Mouse (Mus musculus): Measurements from ENCODE around the gene Olfr512. TPM values are rescaled to one million over a fixed set of nuclear protein-coding genes. Genes with fewer than 3 reads are reported as not detected.

Olfr512 gene
- total RNA-seq (2022): not detected

DNA sequence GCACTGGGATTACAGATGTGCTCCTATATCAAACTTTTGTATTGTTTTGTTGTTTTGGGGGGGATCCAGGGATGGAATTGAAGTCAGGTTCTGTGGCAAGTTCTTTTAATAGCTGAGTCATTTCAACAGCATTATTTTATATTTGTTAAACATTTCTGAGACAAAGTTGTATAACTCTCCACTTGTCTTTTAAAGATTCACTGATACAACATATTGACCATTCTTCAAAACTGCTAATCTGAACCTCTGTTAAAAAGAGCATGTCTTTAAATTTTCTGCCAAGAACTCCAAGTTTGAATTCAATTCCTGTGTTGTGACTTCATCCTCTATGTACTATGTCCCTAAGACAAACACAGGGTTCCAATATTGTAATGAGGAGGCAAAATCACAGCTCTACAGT, at the start of gene Olfr512:
Gene Olfr512 (plus strand): TSS at position 301 of the 400 bp plus-strand sequence.
- DNase-seq: no peak

DNA sequence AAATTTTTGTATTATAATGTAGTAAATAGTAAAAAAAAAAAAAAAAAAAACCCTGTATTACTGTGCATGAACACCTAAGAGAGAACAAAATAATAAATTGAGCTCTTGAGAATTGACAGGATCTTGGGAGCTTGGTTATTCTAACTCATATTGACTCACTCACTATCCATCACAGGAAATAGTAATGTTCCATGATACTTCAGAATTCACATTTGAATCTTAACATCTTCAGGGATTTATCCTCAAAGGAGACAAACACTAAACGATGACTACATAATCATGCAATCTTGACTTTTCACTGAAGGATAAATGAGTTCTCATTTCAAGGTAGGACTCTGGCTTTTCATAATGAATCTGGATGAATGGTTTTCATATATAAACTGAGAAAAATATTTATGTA, 47.0 kb upstream of the Olfr512 start, which contains the start of gene Olfr510:
Gene Olfr510 (plus strand): TSS at position 301 of the 400 bp plus-strand sequence.
- DNase-seq: no peak

DNA sequence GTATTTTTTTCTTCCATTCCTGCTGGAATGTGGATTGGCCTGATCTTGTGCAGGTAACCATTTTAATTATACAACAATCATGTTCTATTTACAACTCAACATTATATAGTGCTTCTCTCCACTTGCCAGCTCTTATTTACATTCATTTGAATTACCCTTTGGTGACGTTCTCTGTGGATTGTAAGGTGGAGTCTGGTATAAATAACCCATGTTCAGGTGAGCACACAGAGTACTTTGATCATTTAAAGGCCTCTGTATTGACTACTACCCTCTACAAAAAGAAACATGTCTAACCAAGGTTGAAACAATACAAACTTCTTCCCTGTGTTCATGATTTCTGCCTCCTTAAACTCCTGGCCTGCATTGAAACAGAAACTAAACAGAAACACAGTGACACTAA, 42.1 kb upstream of the Olfr512 start:
- DNase-seq: no peak

DNA sequence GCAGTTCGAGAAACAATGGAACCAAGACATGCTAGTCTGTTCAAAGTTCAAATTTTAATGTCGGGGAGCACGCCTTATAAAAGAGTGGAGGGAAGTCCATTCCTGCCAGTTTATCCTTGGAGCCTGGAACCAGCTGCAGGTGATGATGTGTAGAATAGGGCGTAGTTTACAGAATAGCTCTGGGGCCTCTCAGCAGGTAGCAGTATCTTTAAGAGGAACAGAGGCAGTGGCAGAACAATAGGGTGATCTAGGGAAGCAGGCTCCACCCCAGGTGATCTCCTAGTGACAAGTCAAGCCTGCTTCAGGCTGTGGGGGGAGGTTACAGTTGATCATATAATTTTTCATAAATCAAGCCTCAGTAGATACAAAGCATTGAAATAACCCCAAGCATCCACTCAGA, 34.2 kb upstream of the Olfr512 start:
- DNase-seq: no peak

DNA sequence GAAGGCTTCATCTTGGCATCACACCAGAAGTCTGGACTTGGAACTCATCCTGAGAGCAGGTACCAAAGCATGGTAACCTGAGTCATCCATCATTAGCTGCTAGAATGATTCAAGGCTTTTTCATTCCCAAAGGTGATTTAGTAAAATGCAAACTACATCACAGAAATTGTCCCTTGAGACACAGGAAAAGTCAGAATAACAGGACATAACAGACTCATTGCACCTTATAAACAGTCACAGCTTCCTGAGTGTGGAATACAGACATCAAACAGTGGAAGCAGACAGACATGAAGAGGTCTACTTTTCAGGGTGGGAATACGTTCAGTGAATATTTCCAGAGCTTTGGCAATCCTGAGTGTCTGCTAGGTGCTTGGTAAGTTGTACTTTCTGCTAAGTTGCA, 37.6 kb downstream of the Olfr512 start, which contains the start of gene Olfr513:
Gene Olfr513 (plus strand): TSS at position 301 of the 400 bp plus-strand sequence.
- no peak for DNase-seq

DNA sequence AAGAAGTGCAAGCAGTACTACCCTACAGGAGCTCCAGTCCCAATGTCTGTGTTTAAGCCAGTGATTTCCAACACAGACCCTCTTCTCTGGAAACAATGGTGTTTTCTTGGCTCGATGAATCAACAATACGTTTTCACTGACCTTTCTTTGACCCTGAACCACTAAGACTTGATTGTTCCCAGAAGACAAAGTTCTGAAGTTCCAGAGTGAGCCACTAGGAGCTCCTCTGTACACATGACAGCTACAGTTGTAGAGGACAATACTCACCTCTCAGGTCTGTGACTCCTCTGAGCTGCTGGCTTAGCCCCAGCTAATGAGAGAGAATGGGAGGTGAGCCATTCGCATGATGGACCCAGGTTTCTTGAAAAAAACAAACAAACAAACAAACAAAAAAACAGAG, 47.3 kb downstream of the Olfr512 start:
- DNase-seq: no peak

Other genes starting within 250 kb of the Olfr512 start
- gene Olfr498, start 248.0 kb upstream of the Olfr512 start, total RNA-seq (2022): not detected
- not detected for gene Olfr502, start 188.3 kb upstream of the Olfr512 start, total RNA-seq (2022)
- gene Olfr503, start 168.8 kb upstream of the Olfr512 start, total RNA-seq (2022): not detected
- gene Olfr504, start 147.5 kb upstream of the Olfr512 start, total RNA-seq (2022): not detected
- gene Olfr506, start 102.5 kb upstream of the Olfr512 start, total RNA-seq (2022): not detected
- gene Olfr507, start 91.5 kb upstream of the Olfr512 start, total RNA-seq (2022): not detected
- gene Olfr508, start 83.3 kb upstream of the Olfr512 start, total RNA-seq (2022): not detected
- under 1 TPM in 1 of 4 experiments, not detected in 3; 0.18 TPM for gene Olfr509, start 61.4 kb upstream of the Olfr512 start, total RNA-seq (2022)
- not detected for gene Olfr510, start 46.9 kb upstream of the Olfr512 start, total RNA-seq (2022)
- not detected for gene Olfr513, start 37.7 kb downstream of the Olfr512 start, total RNA-seq (2022)
- not detected for gene Olfr514, start 112.7 kb downstream of the Olfr512 start, total RNA-seq (2022)
- gene Olfr516, start 137.2 kb downstream of the Olfr512 start, total RNA-seq (2022): not detected
- gene Olfr517, start 159.1 kb downstream of the Olfr512 start, total RNA-seq (2022): not detected
- not detected for gene Olfr518, start 171.7 kb downstream of the Olfr512 start, total RNA-seq (2022)
- not detected for gene Olfr519, start 181.1 kb downstream of the Olfr512 start, total RNA-seq (2022)
- under 1 TPM; 0.09 to 0.38 (median 0.24) TPM for gene Nlrp10, start 216.9 kb downstream of the Olfr512 start, total RNA-seq (2022)
- 100 to 1,000 TPM; 133 to 158 (median 151) TPM for gene Eif3f, start 221.1 kb downstream of the Olfr512 start, total RNA-seq (2022)
- gene Tub, start 237.0 kb downstream of the Olfr512 start, total RNA-seq (2022): 10 to 100 TPM; 36.0 to 70.2 (median 52.9) TPM

All from adrenal gland, adult 8-10 months (tissue).